Mouse (Mus musculus): ENCODE results near the gene Snap47. TPM values are rescaled to one million over a fixed set of nuclear protein-coding genes. Genes with fewer than 3 reads are reported as not detected.

The Snap47 gene
- total RNA-seq, 1 experiment = 60.5 TPM

DNA sequence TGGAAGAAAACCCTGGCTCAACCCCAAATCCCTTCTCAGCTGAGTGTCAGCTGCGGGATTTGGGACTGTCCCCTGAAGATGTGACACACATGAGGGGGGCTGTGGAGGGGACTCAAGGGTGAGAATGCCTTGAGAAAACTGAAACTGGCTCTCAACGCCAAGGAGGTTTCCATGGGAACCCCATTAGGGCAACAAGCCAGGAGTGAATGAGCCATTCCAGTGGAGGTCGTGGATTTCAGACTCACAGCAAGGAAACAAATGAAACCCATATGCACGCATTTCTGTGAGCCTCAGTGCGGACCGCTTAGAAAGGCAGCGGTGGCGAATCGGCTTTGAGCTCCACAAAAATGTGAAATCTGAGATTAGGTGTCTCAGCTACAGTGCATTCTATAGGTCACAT is 57.4 kb downstream of the Snap47 start:
- Histone ChIP-seq H3K4me3 (ENCODE audit: insufficient read depth in 1 of 2, low read depth in 1 of 2, low read length in 2 of 2, poor library complexity in 1 of 2, severe bottlenecking in 1 of 2) (no peak overlapping the region), H3K27ac (ENCODE audit: insufficient read depth, low read depth, low read length, poor library complexity, severe bottlenecking) (no peak overlapping the region), H3K9me3 (ENCODE audit: control insufficient read depth, insufficient read depth, low read depth, low read length) (no peaks in the 10 kb centered on the region), H3K36me3 (ENCODE audit: control insufficient read depth, insufficient read depth, low read length, poor library complexity, severe bottlenecking) (no peaks in the 10 kb centered on the region), H3K9ac (ENCODE audit: insufficient read depth, low read depth, low read length, poor library complexity, severe bottlenecking) (no peak overlapping the region), H3K4me1 (ENCODE audit: control insufficient read depth in 2 of 2, insufficient read depth in 2 of 2, low read length in 2 of 2, poor library complexity in 1 of 2) (peaks cover 0 to 8% of the 10 kb centered on the region in 2 experiments; a peak in 1 of 4 replicates)
- DNase-seq (ENCODE audit: low read depth, low spot score) = no peak
- TF ChIP-seq ZC3H11A (IDR thresholded peaks at IDR 0.05; ENCODE audit: borderline replicate concordance, low read depth, low read length) (no peak), CHD2 (IDR thresholded peaks at IDR 0.05; ENCODE audit: low read depth, low read length) (no peak), HCFC1 (IDR thresholded peaks at IDR 0.05; ENCODE audit: borderline replicate concordance, insufficient read depth, low read length) (no peak), ZNF384 (IDR thresholded peaks at IDR 0.05; ENCODE audit: low read depth, low read length) (no peak), MAFK (IDR thresholded peaks at IDR 0.05; ENCODE audit: insufficient read depth, low read depth, low read length) (no peak)
- in situ Hi-C loops (cut with MboI; ENCODE audit: low sequenced_read_pairs in 2 of 2, unreplicated experiment in 2 of 2) = no loop called here

DNA sequence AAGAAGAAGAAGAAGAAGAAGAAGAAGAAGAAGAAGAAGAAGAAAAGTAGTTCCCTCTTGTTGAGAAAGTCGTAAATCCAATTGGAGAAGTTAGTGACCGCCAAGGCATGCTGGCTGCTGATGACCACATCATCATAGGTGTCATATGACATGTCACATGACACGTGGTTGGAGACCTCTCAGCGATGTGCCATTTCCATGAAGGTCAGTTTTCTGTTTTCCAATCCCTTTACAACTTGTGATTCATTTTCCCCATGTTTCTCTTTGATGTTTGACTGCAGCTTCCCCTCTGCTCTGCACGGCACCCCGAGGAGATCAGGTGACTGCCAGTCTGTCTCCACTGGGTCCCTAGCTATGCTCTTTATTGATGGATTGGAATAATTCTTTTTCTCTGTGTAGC is 58.7 kb downstream of the Snap47 start:
- H3K4me1 ChIP-seq (ENCODE audit: control insufficient read depth in 2 of 2, insufficient read depth in 2 of 2, low read length in 2 of 2, poor library complexity in 1 of 2) = peaks cover 0 to 1% of the 10 kb centered on the region in 2 experiments; a peak in 1 of 4 replicates
- no peaks in the 10 kb centered on the region for H3K36me3 ChIP-seq (ENCODE audit: control insufficient read depth, insufficient read depth, low read length, poor library complexity, severe bottlenecking)
- no peak for DNase-seq (ENCODE audit: low read depth, low spot score)
- in situ Hi-C loops (cut with MboI; ENCODE audit: low sequenced_read_pairs in 2 of 2, unreplicated experiment in 2 of 2) = no loop called here
- no peak overlapping the region for H3K27ac ChIP-seq (ENCODE audit: insufficient read depth, low read depth, low read length, poor library complexity, severe bottlenecking)
- TF ChIP-seq ZNF384 (IDR thresholded peaks at IDR 0.05; ENCODE audit: low read depth, low read length) (no peak), HCFC1 (IDR thresholded peaks at IDR 0.05; ENCODE audit: borderline replicate concordance, insufficient read depth, low read length) (no peak)
- H3K9ac ChIP-seq (ENCODE audit: insufficient read depth, low read depth, low read length, poor library complexity, severe bottlenecking) = no peak overlapping the region
- no peaks in the 10 kb centered on the region for H3K9me3 ChIP-seq (ENCODE audit: control insufficient read depth, insufficient read depth, low read depth, low read length)
- H3K4me3 ChIP-seq (ENCODE audit: insufficient read depth in 1 of 2, low read depth in 1 of 2, low read length in 2 of 2, poor library complexity in 1 of 2, severe bottlenecking in 1 of 2) = no peak overlapping the region

DNA sequence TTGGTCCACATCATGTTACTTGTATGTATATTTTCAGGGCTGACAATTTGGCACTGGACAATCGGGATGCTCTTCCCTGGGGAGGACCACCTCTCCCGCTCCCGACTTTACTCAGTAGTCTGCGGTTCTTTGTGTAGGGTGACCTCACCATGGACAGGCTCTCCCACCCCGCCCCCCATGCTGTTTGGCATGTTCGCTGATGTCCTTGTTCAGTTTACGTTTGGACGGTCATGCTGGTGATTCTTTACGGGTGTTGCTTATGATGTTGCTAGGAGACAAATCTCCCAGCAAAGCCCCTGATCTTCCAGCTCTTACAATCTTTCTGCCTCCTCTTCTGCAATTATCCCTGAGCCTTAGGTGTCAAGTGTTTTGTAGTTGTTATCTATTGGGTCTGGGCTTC is 60.5 kb downstream of the Snap47 start:
- in situ Hi-C loops (cut with MboI; ENCODE audit: low sequenced_read_pairs in 2 of 2, unreplicated experiment in 2 of 2) = no loop called here
- no peak for DNase-seq (ENCODE audit: low read depth, low spot score)
- no peak overlapping the region for H3K4me3 ChIP-seq (ENCODE audit: insufficient read depth in 1 of 2, low read depth in 1 of 2, low read length in 2 of 2, poor library complexity in 1 of 2, severe bottlenecking in 1 of 2)
- 0 out of 4 replicates have a peak, but pooled peaks cover 0 to 1% of the 10 kb centered on the region in 2 experiments for H3K4me1 ChIP-seq (ENCODE audit: control insufficient read depth in 2 of 2, insufficient read depth in 2 of 2, low read length in 2 of 2, poor library complexity in 1 of 2)
- no peak overlapping the region for H3K27ac ChIP-seq (ENCODE audit: insufficient read depth, low read depth, low read length, poor library complexity, severe bottlenecking)
- H3K36me3 ChIP-seq (ENCODE audit: control insufficient read depth, insufficient read depth, low read length, poor library complexity, severe bottlenecking) = no peaks in the 10 kb centered on the region
- no peak overlapping the region for H3K9ac ChIP-seq (ENCODE audit: insufficient read depth, low read depth, low read length, poor library complexity, severe bottlenecking)
- no peak for TF ChIP-seq MAFK (IDR thresholded peaks at IDR 0.05; ENCODE audit: insufficient read depth, low read depth, low read length)
- TF ChIP-seq ZNF384 (IDR thresholded peaks at IDR 0.05; ENCODE audit: low read depth, low read length) = no peak
- no peak for TF ChIP-seq ZC3H11A (IDR thresholded peaks at IDR 0.05; ENCODE audit: borderline replicate concordance, low read depth, low read length)
- no peak for TF ChIP-seq CHD2 (IDR thresholded peaks at IDR 0.05; ENCODE audit: low read depth, low read length)
- TF ChIP-seq HCFC1 (IDR thresholded peaks at IDR 0.05; ENCODE audit: borderline replicate concordance, insufficient read depth, low read length) = no peak
- H3K9me3 ChIP-seq (ENCODE audit: control insufficient read depth, insufficient read depth, low read depth, low read length) = no peaks in the 10 kb centered on the region

DNA sequence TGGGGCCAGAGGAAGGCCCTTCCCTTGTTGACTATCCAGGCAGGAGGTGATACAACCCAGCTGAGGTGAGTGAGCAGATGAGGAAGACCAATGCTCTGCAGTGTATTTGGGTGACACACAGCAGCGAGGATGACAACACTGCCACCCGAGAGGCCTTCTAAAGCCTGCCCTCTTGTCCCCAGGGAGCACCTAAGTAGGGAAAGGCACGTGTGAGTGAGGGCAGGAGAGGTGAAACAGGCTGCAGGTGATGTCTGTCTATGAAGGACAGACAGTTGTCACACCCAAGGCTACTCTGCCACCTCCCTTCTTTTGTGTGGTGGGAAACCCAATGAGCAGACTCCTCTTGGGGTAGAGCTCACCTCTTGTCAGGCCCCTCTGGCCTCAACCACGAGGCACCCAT is 61.4 kb downstream of the Snap47 start:
- Histone ChIP-seq H3K36me3 (ENCODE audit: control insufficient read depth, insufficient read depth, low read length, poor library complexity, severe bottlenecking) (no peaks in the 10 kb centered on the region), H3K9me3 (ENCODE audit: control insufficient read depth, insufficient read depth, low read depth, low read length) (no peaks in the 10 kb centered on the region), H3K4me1 (ENCODE audit: control insufficient read depth in 2 of 2, insufficient read depth in 2 of 2, low read length in 2 of 2, poor library complexity in 1 of 2) (peaks cover 5 to 7% of the 10 kb centered on the region in 2 experiments; a peak in 3 of 4 replicates), H3K27ac (ENCODE audit: insufficient read depth, low read depth, low read length, poor library complexity, severe bottlenecking) (no peak overlapping the region), H3K4me3 (ENCODE audit: insufficient read depth in 1 of 2, low read depth in 1 of 2, low read length in 2 of 2, poor library complexity in 1 of 2, severe bottlenecking in 1 of 2) (no peak overlapping the region), H3K9ac (ENCODE audit: insufficient read depth, low read depth, low read length, poor library complexity, severe bottlenecking) (no peak overlapping the region)
- no peak for DNase-seq (ENCODE audit: low read depth, low spot score)
- in situ Hi-C loops (cut with MboI; ENCODE audit: low sequenced_read_pairs in 2 of 2, unreplicated experiment in 2 of 2) = no loop called here
- TF ChIP-seq CHD2 (IDR thresholded peaks at IDR 0.05; ENCODE audit: low read depth, low read length) = no peak
- TF ChIP-seq MAFK (IDR thresholded peaks at IDR 0.05; ENCODE audit: insufficient read depth, low read depth, low read length) = no peak
- no peak for TF ChIP-seq ZNF384 (IDR thresholded peaks at IDR 0.05; ENCODE audit: low read depth, low read length)
- no peak for TF ChIP-seq HCFC1 (IDR thresholded peaks at IDR 0.05; ENCODE audit: borderline replicate concordance, insufficient read depth, low read length)
- TF ChIP-seq ZC3H11A (IDR thresholded peaks at IDR 0.05; ENCODE audit: borderline replicate concordance, low read depth, low read length) = no peak

DNA sequence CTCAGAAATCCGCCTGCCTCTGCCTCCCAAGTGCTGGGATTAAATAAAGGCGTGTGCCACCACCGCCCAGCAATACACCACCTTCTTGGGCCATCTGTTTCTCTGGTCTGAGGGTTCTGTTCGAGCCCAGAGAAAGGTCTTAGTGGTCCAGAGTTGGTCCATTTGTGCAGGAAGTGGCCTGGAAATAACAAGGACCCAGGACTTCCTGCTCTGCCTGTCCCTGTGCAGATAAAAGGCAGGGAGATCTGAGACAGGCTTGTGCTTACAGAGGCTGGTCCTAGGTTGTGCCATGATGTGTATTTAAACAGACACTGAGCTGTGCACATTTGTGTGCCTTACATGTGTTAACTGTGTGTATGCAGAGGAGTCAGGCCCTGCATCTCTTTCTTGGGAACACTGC is 62.2 kb downstream of the Snap47 start:
- H3K27ac ChIP-seq (ENCODE audit: insufficient read depth, low read depth, low read length, poor library complexity, severe bottlenecking) = no peak overlapping the region
- H3K4me1 ChIP-seq (ENCODE audit: control insufficient read depth in 2 of 2, insufficient read depth in 2 of 2, low read length in 2 of 2, poor library complexity in 1 of 2) = peaks cover 9 to 11% of the 10 kb centered on the region in 2 experiments
- no peak overlapping the region for H3K4me3 ChIP-seq (ENCODE audit: insufficient read depth in 1 of 2, low read depth in 1 of 2, low read length in 2 of 2, poor library complexity in 1 of 2, severe bottlenecking in 1 of 2)
- no peaks in the 10 kb centered on the region for H3K9me3 ChIP-seq (ENCODE audit: control insufficient read depth, insufficient read depth, low read depth, low read length)
- no peak overlapping the region for H3K9ac ChIP-seq (ENCODE audit: insufficient read depth, low read depth, low read length, poor library complexity, severe bottlenecking)
- DNase-seq (ENCODE audit: low read depth, low spot score) = no peak
- no peaks in the 10 kb centered on the region for H3K36me3 ChIP-seq (ENCODE audit: control insufficient read depth, insufficient read depth, low read length, poor library complexity, severe bottlenecking)
- in situ Hi-C loops (cut with MboI; ENCODE audit: low sequenced_read_pairs in 2 of 2, unreplicated experiment in 2 of 2) = no loop called here
- TF ChIP-seq ZC3H11A (IDR thresholded peaks at IDR 0.05; ENCODE audit: borderline replicate concordance, low read depth, low read length) = no peak
- no peak for TF ChIP-seq MAFK (IDR thresholded peaks at IDR 0.05; ENCODE audit: insufficient read depth, low read depth, low read length)
- no peak for TF ChIP-seq HCFC1 (IDR thresholded peaks at IDR 0.05; ENCODE audit: borderline replicate concordance, insufficient read depth, low read length)
- TF ChIP-seq ZNF384 (IDR thresholded peaks at IDR 0.05; ENCODE audit: low read depth, low read length) = no peak
- TF ChIP-seq CHD2 (IDR thresholded peaks at IDR 0.05; ENCODE audit: low read depth, low read length) = no peak

All from ES-E14 (cell line).